Mouse (Mus musculus) myocyte (in vitro differentiated cells): ENCODE results near the gene Ankrd33. TPM values are rescaled to one million over a fixed set of nuclear protein-coding genes. Genes with fewer than 3 reads are reported as not detected.

Experiments
- H3K27me3 ChIP-seq: one replicate; pipeline ENCODE4 v1.6.1; 2011; ENCODE audit not compliant: control insufficient read depth, insufficient read depth, insufficient read length
- H3K36me3 ChIP-seq: one replicate; pipeline ENCODE4 v1.6.1; 2011; ENCODE audit not compliant: control insufficient read depth, insufficient read depth
- H3K4me2 ChIP-seq: one replicate; pipeline ENCODE4 v1.6.1; 2011; ENCODE audit warnings: low read depth, control low read depth
- H3K4me3 ChIP-seq: one replicate; pipeline ENCODE4 v1.5.1; 2011; ENCODE audit warnings: mild to moderate bottlenecking, control low read depth, moderate library complexity
- H3K79me2 ChIP-seq: one replicate; pipeline ENCODE4 v1.6.1; 2011; ENCODE audit not compliant: control insufficient read depth, insufficient read depth
- H3ac ChIP-seq: one replicate; pipeline ENCODE4 v1.6.1; 2011; ENCODE audit not compliant: control insufficient read depth, insufficient read length
- CEBPB ChIP-seq: IDR thresholded peaks from 2 replicates; pipeline ENCODE4 v1.6.1; 2011; ENCODE audit warnings: mild to moderate bottlenecking, moderate library complexity; ENCODE audit not compliant: poor library complexity, insufficient read depth, severe bottlenecking
- E2F4 ChIP-seq: IDR thresholded peaks from one replicate; pipeline ENCODE4 v1.6.1; 2011; ENCODE audit warnings: mild to moderate bottlenecking, control low read depth, moderate library complexity; ENCODE audit not compliant: insufficient read depth
- MAX ChIP-seq: IDR thresholded peaks from one replicate; pipeline ENCODE4 v1.6.1; 2011; ENCODE audit warnings: low read depth, mild to moderate bottlenecking, control low read depth
- MYOD1 ChIP-seq, 3 experiments: IDR thresholded peaks; one replicate each; pipeline ENCODE4 v1.6.1; 2011; ENCODE audit warnings: control low read depth in 2 of 3, low read depth in 2 of 3, mild to moderate bottlenecking in 2 of 3, moderate library complexity in 1 of 3; ENCODE audit not compliant: insufficient read length in 2 of 3, control insufficient read depth in 1 of 3
- MYOG ChIP-seq, 3 experiments: IDR thresholded peaks; one replicate each; pipeline ENCODE4 v1.6.1; 2011; ENCODE audit warnings: control low read depth in 2 of 3, low read depth in 2 of 3, mild to moderate bottlenecking in 2 of 3; ENCODE audit not compliant: insufficient read length in 2 of 3, control insufficient read depth in 1 of 3, insufficient read depth in 1 of 3
- POLR2A ChIP-seq: IDR thresholded peaks from one replicate; pipeline ENCODE4 v1.6.1; 2011; ENCODE audit warnings: low read depth, mild to moderate bottlenecking, control low read depth, moderate library complexity; ENCODE audit not compliant: insufficient read length
- POLR2AphosphoS2 ChIP-seq: IDR thresholded peaks from one replicate; pipeline ENCODE4 v1.6.1; 2011; ENCODE audit warnings: low read depth, control low read depth; ENCODE audit not compliant: insufficient read length
- REST ChIP-seq: IDR thresholded peaks from one replicate; pipeline ENCODE4 v1.6.1; 2011; ENCODE audit warnings: mild to moderate bottlenecking, control low read depth, moderate library complexity; ENCODE audit not compliant: insufficient read depth, insufficient read length
- SRF ChIP-seq: IDR thresholded peaks from one replicate; pipeline ENCODE4 v1.6.1; 2011; ENCODE audit warnings: low read depth; ENCODE audit not compliant: control insufficient read depth, insufficient read length
- TCF12 ChIP-seq: IDR thresholded peaks from one replicate; pipeline ENCODE4 v1.6.1; 2011; ENCODE audit warnings: mild to moderate bottlenecking, control low read depth; ENCODE audit not compliant: poor library complexity, insufficient read depth, severe bottlenecking
- TCF3 ChIP-seq: IDR thresholded peaks from one replicate; pipeline ENCODE4 v1.6.1; 2011; ENCODE audit warnings: low read depth, control low read depth; ENCODE audit not compliant: insufficient read length
- USF1 ChIP-seq: IDR thresholded peaks from one replicate; pipeline ENCODE4 v1.6.1; 2011; ENCODE audit warnings: low read depth, mild to moderate bottlenecking, control low read depth, moderate library complexity
- polyA plus RNA-seq: library from polyadenylated mRNA; unstranded; fragments of >200 nt; fragmentation: generic; extraction: Trizol; gene quantifications from one replicate; pipeline ENCODE4 v1.2.1, GENCODE M21; 2012; ENCODE audit warnings: missing spikeins

Ankrd33 gene
- polyA plus RNA-seq, 1 experiment: not detected

DNA sequence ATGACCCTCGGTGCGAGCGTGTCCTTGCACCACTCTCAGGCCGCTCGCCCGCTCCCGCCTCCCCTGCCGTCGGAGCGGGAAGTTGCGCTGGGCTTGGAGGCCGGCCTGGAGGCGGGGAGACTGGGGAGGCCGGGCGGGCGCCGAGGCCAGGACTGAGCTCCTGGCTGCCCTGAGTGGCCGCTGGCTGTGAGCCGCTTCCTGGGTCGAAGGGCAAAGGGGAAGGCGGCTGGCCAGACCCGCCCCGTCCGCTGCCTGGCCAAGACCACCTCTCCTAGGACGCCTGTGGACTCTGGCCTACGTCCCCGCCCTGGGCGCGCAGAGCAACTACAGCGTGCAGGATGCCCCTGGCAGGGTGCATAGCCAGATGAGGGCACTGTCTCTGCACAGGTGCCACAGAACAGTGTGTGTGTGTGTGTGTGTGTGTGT is 36.8 kb upstream of the Ankrd33 start:
- no peak overlapping the region for H3K4me3 ChIP-seq
- H3K4me2 ChIP-seq: peak overlapping the region; percentile 48
- no peaks in the 10 kb centered on the region for H3K36me3 ChIP-seq
- H3K79me2 ChIP-seq: no peaks in the 10 kb centered on the region
- H3K27me3 ChIP-seq: peaks cover 84% of the 10 kb centered on the region
- H3ac ChIP-seq: peak overlapping the region; percentile 14
- TF ChIP-seq USF1 (no peak), MYOG (IDR thresholded peaks at IDR 0.05; ENCODE audit: control insufficient read depth in 1 of 3, insufficient read depth in 1 of 3, insufficient read length in 2 of 3, low read depth in 2 of 3) (no peak), MYOD1 (IDR thresholded peaks at IDR 0.05; ENCODE audit: control insufficient read depth in 1 of 3, insufficient read length in 2 of 3, low read depth in 2 of 3) (peak in 1 of 3 experiments; percentile 15), POLR2AphosphoS2 (no peak), E2F4 (no peak)

DNA sequence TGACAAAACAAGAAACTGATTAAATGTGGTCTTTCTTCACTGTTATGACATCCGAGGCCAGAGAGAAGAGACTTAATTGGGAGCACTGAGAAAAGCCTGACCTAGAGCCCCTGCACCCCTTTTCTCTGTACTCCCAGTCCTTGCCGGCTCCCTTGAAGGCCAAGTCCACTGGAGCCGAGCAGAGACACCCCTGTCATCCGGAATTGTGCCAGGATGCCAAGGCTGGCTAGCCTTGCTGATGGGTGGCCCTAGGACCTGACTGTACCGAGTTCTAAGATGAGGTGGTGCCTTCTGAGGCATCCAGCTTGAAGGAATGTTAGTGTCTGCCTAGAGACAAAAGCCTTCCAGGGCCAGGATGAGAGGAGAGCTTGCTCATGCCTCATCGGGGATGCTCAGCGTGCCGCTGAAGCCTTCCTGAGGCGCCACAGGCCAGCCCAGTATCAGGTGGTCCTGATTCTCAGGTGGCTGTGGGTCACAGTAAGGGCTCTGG is 35.5 kb upstream of the Ankrd33 start:
- Histone ChIP-seq H3K79me2 (no peaks in the 10 kb centered on the region), H3K4me2 (no peak overlapping the region), H3K4me3 (no peak overlapping the region), H3ac (no peak overlapping the region), H3K36me3 (no peaks in the 10 kb centered on the region), H3K27me3 (peaks cover 87% of the 10 kb centered on the region)
- no peak for TF ChIP-seq POLR2A
- TF ChIP-seq MAX: no peak
- no peak for TF ChIP-seq MYOD1 (IDR thresholded peaks at IDR 0.05; ENCODE audit: control insufficient read depth in 1 of 3, insufficient read length in 2 of 3, low read depth in 2 of 3)
- TF ChIP-seq TCF3: no peak
- TF ChIP-seq E2F4: no peak
- TF ChIP-seq SRF: no peak
- no peak for TF ChIP-seq MYOG (IDR thresholded peaks at IDR 0.05; ENCODE audit: control insufficient read depth in 1 of 3, insufficient read depth in 1 of 3, insufficient read length in 2 of 3, low read depth in 2 of 3)
- TF ChIP-seq REST: no peak
- no peak for TF ChIP-seq TCF12
- TF ChIP-seq POLR2AphosphoS2: no peak

DNA sequence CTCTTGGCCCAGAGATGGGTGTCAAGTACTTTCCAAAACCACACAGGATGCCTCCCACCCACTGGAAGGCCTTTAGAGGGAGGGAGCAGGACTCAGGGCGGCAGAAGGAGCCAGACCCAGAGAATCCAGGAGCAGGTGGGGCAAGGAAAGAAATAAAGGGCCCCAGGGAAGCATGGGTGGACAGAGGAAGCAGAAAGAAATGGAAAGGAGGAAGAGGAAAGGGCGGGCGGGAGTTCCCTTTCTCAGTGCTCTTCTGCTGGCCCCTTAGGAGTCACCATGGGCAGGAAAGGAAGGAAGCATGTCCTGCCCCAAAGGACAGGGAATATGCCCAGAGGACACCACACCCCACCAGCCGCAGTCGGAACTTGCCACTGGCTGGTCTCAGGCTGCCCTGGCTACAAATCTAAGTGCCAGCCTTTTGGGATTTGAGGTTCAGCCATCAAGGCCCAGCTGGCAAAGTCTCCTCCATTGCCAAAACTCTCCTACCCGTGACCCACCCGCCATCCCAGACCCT is 34.5 kb upstream of the Ankrd33 start:
- Histone ChIP-seq H3K27me3 (peaks cover 79% of the 10 kb centered on the region), H3K4me3 (no peak overlapping the region), H3K36me3 (no peaks in the 10 kb centered on the region), H3ac (no peak overlapping the region), H3K79me2 (no peaks in the 10 kb centered on the region), H3K4me2 (no peak overlapping the region)
- TF ChIP-seq REST (no peak), USF1 (no peak), SRF (no peak), MAX (no peak), E2F4 (no peak), TCF12 (no peak), TCF3 (no peak), MYOG (IDR thresholded peaks at IDR 0.05; ENCODE audit: control insufficient read depth in 1 of 3, insufficient read depth in 1 of 3, insufficient read length in 2 of 3, low read depth in 2 of 3) (no peak), POLR2A (no peak), CEBPB (no peak), MYOD1 (IDR thresholded peaks at IDR 0.05; ENCODE audit: control insufficient read depth in 1 of 3, insufficient read length in 2 of 3, low read depth in 2 of 3) (no peak)

DNA sequence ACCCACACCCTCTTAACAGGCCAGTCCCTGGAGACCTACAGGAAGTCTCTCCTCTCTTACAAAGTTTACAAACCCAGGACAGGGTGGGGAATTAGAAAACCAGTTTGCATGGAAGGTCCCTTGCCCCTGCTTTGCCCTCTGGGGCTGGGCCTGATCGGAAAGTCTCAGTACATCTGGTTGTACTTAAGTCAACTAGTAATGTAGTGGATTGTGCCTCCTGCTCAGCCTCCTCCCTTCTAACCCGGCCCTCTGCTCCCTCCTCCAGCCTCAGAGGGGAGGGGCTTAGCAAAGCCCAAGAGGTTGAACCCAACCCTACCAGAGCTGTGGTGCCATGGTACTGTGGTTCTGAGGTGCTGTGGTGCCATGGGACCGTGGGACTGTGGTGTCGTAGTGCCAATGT is 33.3 kb upstream of the Ankrd33 start:
- TF ChIP-seq CEBPB (no peak), REST (no peak), MYOG (IDR thresholded peaks at IDR 0.05; ENCODE audit: control insufficient read depth in 1 of 3, insufficient read depth in 1 of 3, insufficient read length in 2 of 3, low read depth in 2 of 3) (no peak), E2F4 (no peak), SRF (no peak), MYOD1 (IDR thresholded peaks at IDR 0.05; ENCODE audit: control insufficient read depth in 1 of 3, insufficient read length in 2 of 3, low read depth in 2 of 3) (no peak), POLR2AphosphoS2 (no peak), POLR2A (no peak), MAX (no peak), USF1 (no peak), TCF12 (no peak)
- no peaks in the 10 kb centered on the region for H3K79me2 ChIP-seq
- no peak overlapping the region for H3K4me3 ChIP-seq
- H3K4me2 ChIP-seq: no peak overlapping the region
- no peak overlapping the region for H3ac ChIP-seq
- peaks cover 72% of the 10 kb centered on the region for H3K27me3 ChIP-seq
- no peaks in the 10 kb centered on the region for H3K36me3 ChIP-seq

DNA sequence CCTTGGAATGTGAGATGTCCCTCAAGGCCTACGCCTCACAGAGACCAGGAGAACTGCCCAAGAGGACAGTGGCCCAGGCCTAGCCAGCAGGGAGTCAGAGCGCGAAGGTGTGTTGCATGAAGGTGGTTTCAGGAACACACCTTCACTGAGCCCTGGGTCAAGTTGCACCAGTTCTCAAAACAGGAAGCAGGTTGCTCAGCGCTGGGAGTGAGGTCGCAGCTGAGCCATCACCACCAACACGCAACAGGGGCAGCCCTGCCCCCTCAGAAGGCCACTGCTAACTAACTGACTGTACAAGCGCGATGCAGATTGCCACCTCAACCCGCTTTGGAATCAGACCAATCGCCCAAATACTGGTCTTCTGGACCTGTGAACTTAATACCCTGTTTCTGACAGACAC is 31.1 kb upstream of the Ankrd33 start:
- Histone ChIP-seq H3K79me2 (no peaks in the 10 kb centered on the region), H3K36me3 (no peaks in the 10 kb centered on the region), H3ac (no peak overlapping the region), H3K4me2 (no peak overlapping the region), H3K27me3 (peaks cover 56% of the 10 kb centered on the region), H3K4me3 (no peak overlapping the region)
- TF ChIP-seq MAX (no peak), E2F4 (no peak), REST (no peak), MYOD1 (IDR thresholded peaks at IDR 0.05; ENCODE audit: control insufficient read depth in 1 of 3, insufficient read length in 2 of 3, low read depth in 2 of 3) (no peak), TCF12 (no peak), CEBPB (no peak), POLR2AphosphoS2 (no peak), POLR2A (no peak), SRF (no peak), MYOG (IDR thresholded peaks at IDR 0.05; ENCODE audit: control insufficient read depth in 1 of 3, insufficient read depth in 1 of 3, insufficient read length in 2 of 3, low read depth in 2 of 3) (no peak), TCF3 (no peak), USF1 (no peak)
